Mouse (Mus musculus): ENCODE results near the gene Irf2bpl. TPM values are rescaled to one million over a fixed set of nuclear protein-coding genes. Genes with fewer than 3 reads are reported as not detected.

Gene Irf2bpl
- total RNA-seq, 2 experiments from 2014 or later, result 0.77 TPM; not detected in 1

- no peak for ATAC-seq (replicated peaks; ENCODE audit: low FRiP score, poor library complexity, severe bottlenecking)
These were observed 19.5 kb upstream of the Irf2bpl start for GRCm38 (mm10) chr12:86903828-86904806.

- no peak for ATAC-seq (replicated peaks; ENCODE audit: low FRiP score, poor library complexity, severe bottlenecking)
These were observed 15.0 kb upstream of the Irf2bpl start for GRCm38 (mm10) chr12:86899461-86900179.

DNA sequence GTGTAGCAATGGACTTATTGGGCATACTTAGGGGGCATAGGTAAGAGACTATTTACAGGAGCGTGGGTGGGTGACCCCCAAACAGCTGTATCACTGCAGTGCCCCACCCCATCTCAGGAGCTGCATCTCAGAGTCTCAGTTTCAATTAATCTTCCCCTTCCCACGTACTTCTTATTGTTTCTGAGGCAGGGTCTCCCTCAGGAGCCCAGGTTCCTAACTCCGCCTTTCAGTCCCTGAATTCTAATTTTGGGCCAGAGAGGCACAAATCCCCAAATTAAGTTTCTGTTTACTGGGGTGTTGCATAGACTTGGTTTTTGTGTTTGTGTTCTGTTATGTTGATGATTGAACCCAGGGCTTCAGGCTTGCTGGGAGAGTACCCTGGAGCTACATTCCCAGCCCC lies 13.8 kb upstream of the Irf2bpl start:
- ATAC-seq (replicated peaks; ENCODE audit: low FRiP score, poor library complexity, severe bottlenecking), result no peak

- ATAC-seq (replicated peaks; ENCODE audit: low FRiP score, poor library complexity, severe bottlenecking), result no peak
These were observed 13.2 kb upstream of the Irf2bpl start for GRCm38 (mm10) chr12:86897769-86898273.

- ATAC-seq (replicated peaks; ENCODE audit: low FRiP score, poor library complexity, severe bottlenecking), result no peak
These were observed 12.4 kb upstream of the Irf2bpl start for GRCm38 (mm10) chr12:86896921-86897512.

DNA sequence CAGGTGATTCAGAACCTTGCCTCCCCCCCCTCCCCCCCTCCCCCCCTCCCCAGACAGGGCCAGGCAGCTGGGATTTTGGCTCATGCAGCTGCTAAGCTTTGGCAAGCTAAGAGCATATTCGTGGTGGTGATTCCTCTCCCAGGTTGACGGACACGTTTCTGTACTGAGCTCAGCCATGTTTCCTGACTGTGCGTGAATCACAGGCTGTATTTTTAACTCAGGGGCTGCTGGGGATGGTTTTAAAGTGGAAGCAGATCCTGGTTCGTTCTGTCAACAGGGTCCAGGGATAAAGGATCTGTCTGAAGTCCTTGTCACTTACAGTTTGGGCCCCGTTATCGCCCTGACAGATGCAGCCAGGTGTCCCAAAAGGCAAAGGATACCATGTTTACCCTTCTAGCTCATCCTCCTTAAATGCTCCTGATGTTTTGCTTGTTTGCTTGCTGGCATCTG lies 11.9 kb upstream of the Irf2bpl start:
- ATAC-seq (replicated peaks; ENCODE audit: low FRiP score, poor library complexity, severe bottlenecking), result no peak

DNA sequence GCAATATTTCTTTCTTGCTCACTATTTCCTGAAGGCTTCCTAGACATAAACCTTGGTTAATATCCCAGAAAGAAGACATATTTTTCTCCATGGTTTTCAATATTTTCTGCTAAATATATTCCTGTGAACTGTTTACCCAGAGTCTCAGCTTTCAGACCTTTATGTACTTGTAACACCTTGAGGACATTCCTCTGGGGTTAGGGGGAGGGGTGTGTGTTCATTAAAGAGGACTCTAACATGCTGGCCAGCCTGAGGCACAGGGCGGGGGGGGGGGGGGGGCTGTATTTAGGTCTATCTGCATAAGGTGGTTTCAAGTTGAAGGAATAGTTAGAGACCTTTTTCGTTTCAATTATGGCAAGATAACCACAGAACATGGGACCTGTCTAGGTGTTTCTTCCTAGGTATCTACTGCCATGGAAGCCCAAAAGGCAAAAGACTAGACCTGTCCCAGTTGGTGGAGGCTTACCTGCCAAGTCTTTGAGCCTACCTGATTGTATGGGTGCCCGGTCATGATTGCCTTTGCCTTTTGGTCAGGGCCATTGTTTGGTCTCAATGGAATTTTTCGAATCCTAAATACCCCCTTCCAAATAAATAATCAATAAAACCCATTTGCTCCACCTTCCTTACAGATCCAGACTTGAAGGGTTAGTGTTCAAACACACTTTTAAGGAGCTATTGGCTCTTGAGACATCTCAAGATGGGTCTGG lies 11.3 kb upstream of the Irf2bpl start:
- no peak for ATAC-seq (replicated peaks; ENCODE audit: low FRiP score, poor library complexity, severe bottlenecking)

GRCm38 (mm10) chr12:86894841-86895428 lies 10.3 kb upstream of the Irf2bpl start:
- ATAC-seq (replicated peaks; ENCODE audit: low FRiP score, poor library complexity, severe bottlenecking), result peak; percentile 28

GRCm38 (mm10) chr12:86894184-86894839 lies 9.7 kb upstream of the Irf2bpl start:
- ATAC-seq (replicated peaks; ENCODE audit: low FRiP score, poor library complexity, severe bottlenecking), result peak; percentile 93

- peak; percentile 53; the same call in 1 of the 2 replicates for ATAC-seq (replicated peaks; ENCODE audit: low FRiP score, poor library complexity, severe bottlenecking)
These were observed 9.0 kb upstream of the Irf2bpl start for GRCm38 (mm10) chr12:86893326-86894183.

GRCm38 (mm10) chr12:86892711-86893311 lies 8.2 kb upstream of the Irf2bpl start:
- ATAC-seq (replicated peaks; ENCODE audit: low FRiP score, poor library complexity, severe bottlenecking), result no peak

DNA sequence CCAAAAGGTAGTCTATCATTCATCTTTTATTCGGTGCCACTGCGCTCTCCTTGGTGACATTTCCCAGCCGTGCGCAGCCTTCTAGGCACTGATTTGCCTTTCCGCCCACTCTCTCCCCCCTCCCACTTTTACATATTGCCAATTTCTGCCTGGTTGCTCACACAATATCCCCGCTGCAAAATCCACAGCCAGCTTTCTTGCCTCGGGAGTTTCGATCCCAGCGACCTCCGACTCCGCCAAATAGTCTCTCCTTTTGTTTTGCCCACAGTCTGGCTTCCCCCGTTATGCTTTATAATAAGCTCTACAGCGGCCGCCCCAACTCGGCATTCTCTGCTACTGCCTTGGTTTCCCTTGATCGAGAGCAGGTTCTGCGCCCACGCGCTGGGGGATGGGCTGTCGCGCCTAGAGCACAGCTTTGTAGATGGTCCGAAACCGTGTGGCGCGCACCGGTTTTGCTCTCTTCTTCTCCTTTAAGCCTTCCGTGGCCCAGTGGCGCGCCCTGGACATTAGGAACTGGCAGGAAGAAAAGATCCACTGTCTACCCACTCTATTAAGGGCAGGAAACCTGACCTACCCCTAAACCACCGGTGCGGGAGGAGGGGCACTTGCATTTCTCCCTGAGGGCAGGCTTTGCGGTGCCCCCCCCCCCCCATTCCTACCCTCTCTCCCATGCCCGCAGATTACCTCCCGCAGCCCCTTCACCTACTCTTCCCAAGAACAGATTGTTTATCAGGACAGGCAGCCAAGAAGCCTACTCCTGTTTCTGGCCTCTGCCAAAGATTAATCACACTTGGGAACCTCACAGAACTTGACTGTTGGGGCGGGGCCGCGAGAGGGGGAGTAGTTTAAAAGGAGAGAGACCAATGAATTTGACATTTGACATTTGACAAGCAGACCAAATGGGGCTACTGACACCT lies 7.4 kb upstream of the Irf2bpl start:
- ATAC-seq (replicated peaks; ENCODE audit: low FRiP score, poor library complexity, severe bottlenecking), result no peak

GRCm38 (mm10) chr12:86891454-86891785 lies 6.8 kb upstream of the Irf2bpl start:
- no peak for ATAC-seq (replicated peaks; ENCODE audit: low FRiP score, poor library complexity, severe bottlenecking)

GRCm38 (mm10) chr12:86890796-86891301 lies 6.3 kb upstream of the Irf2bpl start:
- no peak for ATAC-seq (replicated peaks; ENCODE audit: low FRiP score, poor library complexity, severe bottlenecking)

- ATAC-seq (replicated peaks; ENCODE audit: low FRiP score, poor library complexity, severe bottlenecking), result no peak
These were observed 5.6 kb upstream of the Irf2bpl start for GRCm38 (mm10) chr12:86890091-86890720.
